Mouse (Mus musculus): Measurements from ENCODE around the gene Chd4. TPM values are rescaled to one million over a fixed set of nuclear protein-coding genes. Genes with fewer than 3 reads are reported as not detected.
"Not testable (repeated sequence)": the region's sequence is repeated elsewhere in the genome, so short reads cannot be mapped to it uniquely, and the experiment has no call there.

Chd4 gene
- 6.8 TPM in 2 replicates for polyA plus RNA-seq (2012)

- Histone ChIP-seq H3K36me3 (ENCODE audit: control insufficient read depth) (peaks cover 30% of the 10 kb centered on the region), H3K27me3 (ENCODE audit: control insufficient read depth) (no peaks in the 10 kb centered on the region), H3K4me1 (ENCODE audit: control insufficient read depth) (peaks cover 75% of the 10 kb centered on the region), H3K9me3 (ENCODE audit: control insufficient read depth, low read length) (no peaks in the 10 kb centered on the region), H3K4me3 (replicated peaks) (peak within 1 kb of the TSS; percentile 96)
- TF ChIP-seq GATA1 (IDR thresholded peaks at IDR 0.05; ENCODE audit: low read length): no peak
- no peak for TF ChIP-seq TAL1 (IDR thresholded peaks at IDR 0.05; ENCODE audit: low read length)
Observed at GRCm38 (mm10) chr6:125095391-125096278, at the start of gene Chd4. TSS of gene Chd4 (plus strand) at chr6:125095981.

- no peaks in the 10 kb centered on the region for H3K27me3 ChIP-seq (ENCODE audit: control insufficient read depth)
- H3K9me3 ChIP-seq (ENCODE audit: control insufficient read depth, low read length): no peaks in the 10 kb centered on the region
- no peak overlapping the region for H3K4me3 ChIP-seq (replicated peaks)
- peaks cover 83% of the 10 kb centered on the region for H3K36me3 ChIP-seq (ENCODE audit: control insufficient read depth)
- TF ChIP-seq TAL1 (IDR thresholded peaks at IDR 0.05; ENCODE audit: low read length) (no peak), GATA1 (IDR thresholded peaks at IDR 0.05; ENCODE audit: low read length) (no peak)
- peaks cover 30% of the 10 kb centered on the region for H3K4me1 ChIP-seq (ENCODE audit: control insufficient read depth)
Observed at GRCm38 (mm10) chr6:125046691-125047090, 49.1 kb upstream of the Chd4 start.

GRCm38 (mm10) chr6:125049678-125050077 is 46.1 kb upstream of the Chd4 start, which contains the start of gene Acrbp:
TSS of gene Acrbp (plus strand) at chr6:125049689.
- H3K27me3 ChIP-seq (ENCODE audit: control insufficient read depth): no peaks in the 10 kb centered on the region

DNA sequence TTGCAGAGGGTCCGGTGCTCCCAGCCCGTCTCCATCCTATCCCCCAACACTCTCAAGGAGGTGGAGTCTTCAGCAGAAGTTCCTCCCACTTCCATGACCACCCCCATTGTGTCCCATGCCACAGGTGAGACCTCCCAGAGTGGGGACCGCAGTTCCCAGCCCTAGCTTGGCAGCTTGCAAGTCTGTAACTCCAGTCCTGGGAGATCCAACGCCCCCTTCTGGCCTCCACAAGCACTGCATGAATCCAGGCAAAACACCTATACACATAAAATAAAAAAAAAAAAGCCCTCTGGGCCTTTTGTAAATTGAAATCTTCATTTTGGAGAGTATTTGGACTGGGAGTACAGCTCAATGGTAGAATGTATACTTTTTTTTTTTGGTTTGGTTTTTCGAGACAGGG is 44.5 kb upstream of the Chd4 start:
- H3K9me3 ChIP-seq (ENCODE audit: control insufficient read depth, low read length): no peaks in the 10 kb centered on the region
- TF ChIP-seq GATA1 (IDR thresholded peaks at IDR 0.05; ENCODE audit: low read length) (no peak), TAL1 (IDR thresholded peaks at IDR 0.05; ENCODE audit: low read length) (no peak)

More at GRCm38 (mm10) chr6:125049678-125050077, 46.1 kb upstream of the Chd4 start, which contains the start of gene Acrbp:
- H3K4me3 ChIP-seq (replicated peaks): no peak within 1 kb of the TSS
- H3K36me3 ChIP-seq (ENCODE audit: control insufficient read depth): peaks cover 88% of the 10 kb centered on the region
- TF ChIP-seq TAL1 (IDR thresholded peaks at IDR 0.05; ENCODE audit: low read length) (no peak), GATA1 (IDR thresholded peaks at IDR 0.05; ENCODE audit: low read length) (no peak)
- H3K4me1 ChIP-seq (ENCODE audit: control insufficient read depth): peaks cover 19% of the 10 kb centered on the region
- H3K9me3 ChIP-seq (ENCODE audit: control insufficient read depth, low read length): no peaks in the 10 kb centered on the region

DNA sequence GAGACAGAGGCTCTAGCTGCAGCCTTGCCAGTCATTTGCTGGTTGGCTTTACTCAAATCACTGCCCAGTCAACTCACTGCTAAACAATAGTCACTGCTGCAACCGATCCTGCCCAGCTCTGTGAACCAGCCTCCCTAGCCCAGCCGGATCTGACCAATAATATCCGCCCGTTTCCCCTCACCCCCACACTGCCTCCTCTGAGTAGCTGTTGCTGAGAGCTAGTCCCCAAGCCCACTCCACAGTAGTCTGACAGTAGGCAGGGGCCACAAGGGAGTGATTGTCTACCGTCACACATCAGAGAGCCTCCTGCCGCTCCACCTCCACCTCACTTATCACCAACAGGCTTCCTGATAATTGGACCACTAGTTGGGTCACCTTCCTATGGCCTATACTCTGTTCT is 34.3 kb upstream of the Chd4 start:
- no peaks in the 10 kb centered on the region for H3K27me3 ChIP-seq (ENCODE audit: control insufficient read depth)
- H3K36me3 ChIP-seq (ENCODE audit: control insufficient read depth): no peaks in the 10 kb centered on the region
- no peak overlapping the region for H3K4me3 ChIP-seq (replicated peaks)
- H3K9me3 ChIP-seq (ENCODE audit: control insufficient read depth, low read length): no peaks in the 10 kb centered on the region
- H3K4me1 ChIP-seq (ENCODE audit: control insufficient read depth): peaks cover 55% of the 10 kb centered on the region
- no peak for TF ChIP-seq GATA1 (IDR thresholded peaks at IDR 0.05; ENCODE audit: low read length)
- no peak for TF ChIP-seq TAL1 (IDR thresholded peaks at IDR 0.05; ENCODE audit: low read length)

More for the DNA sequence above, 44.5 kb upstream of the Chd4 start:
- Histone ChIP-seq H3K4me1 (ENCODE audit: control insufficient read depth) (peaks cover 19% of the 10 kb centered on the region), H3K27me3 (ENCODE audit: control insufficient read depth) (no peaks in the 10 kb centered on the region), H3K4me3 (replicated peaks) (no peak overlapping the region), H3K36me3 (ENCODE audit: control insufficient read depth) (peaks cover 76% of the 10 kb centered on the region)

DNA sequence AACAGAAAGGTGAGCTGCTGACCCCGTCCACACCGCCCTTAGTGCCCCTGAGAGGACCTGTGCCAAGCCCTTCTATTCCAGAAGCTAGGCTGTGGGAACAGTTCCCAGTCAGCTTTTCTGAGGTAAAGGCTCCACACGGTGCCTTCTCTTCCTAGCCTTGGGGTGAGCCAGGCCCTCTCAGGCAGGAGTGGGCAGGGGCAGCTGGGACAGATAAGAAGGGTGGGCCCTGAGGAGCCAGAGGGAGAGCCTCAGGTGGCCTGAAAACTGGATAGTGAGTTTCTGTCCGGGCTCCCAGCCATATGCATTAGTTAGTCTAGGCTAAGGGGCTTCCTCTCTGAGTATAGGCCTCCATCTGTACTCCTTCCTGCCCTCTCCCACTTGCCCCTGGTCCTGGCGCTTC is 33.3 kb upstream of the Chd4 start:
- no peaks in the 10 kb centered on the region for H3K9me3 ChIP-seq (ENCODE audit: control insufficient read depth, low read length)
- no peaks in the 10 kb centered on the region for H3K27me3 ChIP-seq (ENCODE audit: control insufficient read depth)
- TF ChIP-seq TAL1 (IDR thresholded peaks at IDR 0.05; ENCODE audit: low read length) (no peak), GATA1 (IDR thresholded peaks at IDR 0.05; ENCODE audit: low read length) (no peak)
- peaks cover 62% of the 10 kb centered on the region for H3K4me1 ChIP-seq (ENCODE audit: control insufficient read depth)
- no peaks in the 10 kb centered on the region for H3K36me3 ChIP-seq (ENCODE audit: control insufficient read depth)
- H3K4me3 ChIP-seq (replicated peaks): no peak overlapping the region

GRCm38 (mm10) chr6:125063906-125064305 is 31.9 kb upstream of the Chd4 start:
- TF ChIP-seq TAL1 (IDR thresholded peaks at IDR 0.05; ENCODE audit: low read length): no peak
- TF ChIP-seq GATA1 (IDR thresholded peaks at IDR 0.05; ENCODE audit: low read length): no peak
- Histone ChIP-seq H3K4me1 (ENCODE audit: control insufficient read depth) (peaks cover 62% of the 10 kb centered on the region), H3K4me3 (replicated peaks) (no peak overlapping the region), H3K36me3 (ENCODE audit: control insufficient read depth) (no peaks in the 10 kb centered on the region), H3K27me3 (ENCODE audit: control insufficient read depth) (no peaks in the 10 kb centered on the region), H3K9me3 (ENCODE audit: control insufficient read depth, low read length) (no peaks in the 10 kb centered on the region)

GRCm38 (mm10) chr6:125065223-125065622 is 30.6 kb upstream of the Chd4 start:
- H3K9me3 ChIP-seq (ENCODE audit: control insufficient read depth, low read length); H3K36me3 ChIP-seq (ENCODE audit: control insufficient read depth); H3K27me3 ChIP-seq (ENCODE audit: control insufficient read depth); H3K4me3 ChIP-seq (replicated peaks): not testable (repeated sequence)
- peaks cover 69% of the 10 kb centered on the region for H3K4me1 ChIP-seq (ENCODE audit: control insufficient read depth)

- H3K27me3 ChIP-seq (ENCODE audit: control insufficient read depth): no peaks in the 10 kb centered on the region
Observed at GRCm38 (mm10) chr6:125067571-125067995, 28.2 kb upstream of the Chd4 start, which contains the start of gene Lpar5. TSS of gene Lpar5 (plus strand) at chr6:125067920.

More at GRCm38 (mm10) chr6:125067571-125067995, 28.2 kb upstream of the Chd4 start, which contains the start of gene Lpar5:
- H3K4me3 ChIP-seq (replicated peaks): peak within 1 kb of the TSS; percentile 51
- peaks cover 74% of the 10 kb centered on the region for H3K4me1 ChIP-seq (ENCODE audit: control insufficient read depth)
- TF ChIP-seq GATA1 (IDR thresholded peaks at IDR 0.05; ENCODE audit: low read length) (no peak), TAL1 (IDR thresholded peaks at IDR 0.05; ENCODE audit: low read length) (no peak)
- H3K36me3 ChIP-seq (ENCODE audit: control insufficient read depth): no peaks in the 10 kb centered on the region
- H3K9me3 ChIP-seq (ENCODE audit: control insufficient read depth, low read length): no peaks in the 10 kb centered on the region
